Mouse (Mus musculus) urinary bladder, postnatal 14 days (tissue): ENCODE measurements around the gene Cth.
A peak's percentile ranks its signal among the peaks of the same experiment; 100 is the strongest.
"Not testable (repeated sequence)": the region's sequence is repeated elsewhere in the genome, so short reads cannot be mapped to it uniquely, and the experiment has no call there.

Source experiments
- DNase-seq: peaks from one replicate; pipeline ENCODE4 v3.0.0; 2021; ENCODE audit warnings: low spot score

Cth gene

DNA sequence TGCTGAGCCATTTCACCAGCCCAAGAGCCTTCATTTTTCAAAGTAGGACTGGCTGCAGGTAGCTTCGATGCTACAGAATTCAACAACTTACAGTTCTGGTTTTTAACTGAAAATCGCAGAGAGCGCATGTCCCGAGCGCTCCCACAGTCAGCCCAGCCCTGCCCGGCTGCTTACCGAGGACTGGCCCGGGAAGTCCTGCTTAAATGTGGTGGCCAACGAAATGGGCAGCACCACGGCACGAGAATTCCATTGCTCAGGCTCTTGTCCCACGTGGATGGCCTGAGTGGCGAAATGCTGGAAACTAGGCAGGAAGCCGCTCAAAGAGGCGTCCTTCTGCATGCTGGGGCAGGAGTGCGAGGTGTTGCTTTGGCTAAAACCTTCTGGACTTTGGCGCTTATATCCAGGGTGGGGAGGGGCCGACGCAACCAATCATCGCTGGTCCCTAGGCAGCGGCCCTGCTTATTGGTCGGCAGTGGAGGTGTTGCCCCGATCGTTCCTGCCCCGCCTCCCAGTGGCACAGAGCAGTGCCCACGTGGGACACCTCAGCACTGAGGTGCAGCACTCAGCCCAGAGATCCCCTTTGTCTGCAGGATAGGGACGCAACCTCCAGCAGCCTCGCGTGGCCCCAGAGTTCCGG, at the start of gene Cth:
Gene Cth (minus strand): TSS at position 386 of the 637 bp plus-strand sequence.
- DNase-seq: peak; percentile 91

DNA sequence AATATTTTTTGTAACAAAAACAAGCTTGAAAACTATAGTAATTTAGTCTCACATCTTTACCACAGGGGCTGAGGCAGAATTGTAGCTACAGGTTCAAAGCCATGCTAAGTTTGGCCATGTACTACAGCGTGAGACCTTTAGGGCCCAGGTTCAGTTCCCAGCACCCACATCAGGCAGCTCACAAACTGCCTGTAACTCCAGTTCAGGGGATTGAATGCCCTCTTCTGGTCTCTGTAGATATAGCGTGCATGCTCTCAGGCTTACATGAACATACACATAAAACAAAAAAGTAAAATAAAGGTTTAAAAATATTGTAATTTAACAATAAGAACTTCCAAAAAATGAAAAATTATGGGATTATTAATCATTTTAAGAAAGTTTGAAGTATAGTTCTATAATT, 48.4 kb upstream of the Cth start:
- no peak for DNase-seq

DNA sequence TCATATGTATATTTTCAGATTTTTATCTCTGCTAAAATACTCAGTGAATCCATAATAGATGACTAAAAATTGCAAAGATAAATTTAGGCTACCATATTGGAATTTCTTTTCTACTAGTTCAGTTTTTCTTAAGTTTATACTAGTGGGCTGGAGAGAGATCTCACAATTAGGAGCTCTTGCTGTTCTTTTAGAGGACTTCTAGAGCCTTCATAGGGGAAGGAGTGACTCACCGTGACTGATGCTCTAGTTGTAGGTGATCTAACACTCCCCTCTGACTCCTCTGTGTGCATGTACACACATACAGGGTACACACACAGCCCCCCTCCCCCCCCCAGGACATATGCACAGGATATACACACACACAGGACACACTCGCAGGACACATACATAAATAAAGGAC, 46.3 kb upstream of the Cth start:
- no peak for DNase-seq

DNA sequence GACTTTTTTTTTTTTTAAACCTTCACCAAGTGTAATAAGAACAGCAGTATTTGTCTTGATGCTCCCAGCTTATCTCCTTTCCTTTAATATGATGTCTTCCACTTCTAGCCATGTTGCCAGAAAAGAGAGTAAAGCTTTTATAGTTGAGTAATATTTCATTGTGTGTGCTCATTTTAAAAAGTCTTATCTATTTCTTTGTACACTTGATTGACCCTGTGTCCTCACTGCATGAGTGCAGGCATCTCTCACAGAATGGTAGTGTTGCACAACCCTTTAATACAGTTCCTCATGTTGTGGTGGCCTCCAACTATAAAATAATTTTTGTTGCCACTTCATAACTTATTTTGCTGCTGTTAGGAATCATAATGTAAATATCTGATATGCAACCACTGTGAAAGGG, 32.4 kb upstream of the Cth start:
- DNase-seq: no peak

DNA sequence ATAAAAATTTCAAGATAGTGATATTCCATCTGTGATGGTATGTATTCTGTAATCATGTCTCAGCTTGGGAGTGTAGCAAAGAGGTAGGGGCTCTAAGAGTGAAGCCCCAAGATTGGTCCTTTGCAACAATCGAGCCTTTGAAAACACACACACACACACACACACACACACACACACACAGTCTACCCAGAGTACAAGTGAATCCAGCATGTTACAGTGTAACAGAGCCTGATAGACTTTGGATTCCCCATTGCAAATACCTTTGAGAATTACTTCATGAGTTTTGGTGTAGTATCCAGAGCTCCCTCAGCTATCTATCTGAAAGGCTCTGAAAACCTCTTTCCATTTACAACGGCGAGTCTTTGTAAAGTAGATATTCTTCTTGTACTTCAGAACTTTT, 31.3 kb upstream of the Cth start:
- DNase-seq: no peak

DNA sequence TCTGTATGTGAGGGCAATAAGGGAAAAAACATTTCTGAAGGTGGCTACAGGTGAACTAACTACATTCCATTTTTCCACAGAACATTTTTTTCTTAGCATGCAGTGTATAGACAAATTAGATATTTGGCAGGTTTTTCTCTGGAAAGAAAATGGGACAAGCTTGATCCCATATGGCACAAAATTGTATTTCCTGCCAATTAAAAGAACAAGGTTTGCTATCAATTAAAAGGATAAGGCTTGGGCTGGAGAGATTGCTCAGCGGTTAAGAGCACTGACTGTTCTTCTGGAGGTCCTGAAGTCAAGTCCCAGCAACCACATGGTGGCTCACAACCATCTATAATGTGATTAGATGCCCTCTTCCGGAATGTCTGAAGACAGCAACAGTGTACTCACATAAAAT, 30.6 kb upstream of the Cth start:
- no peak for DNase-seq

DNA sequence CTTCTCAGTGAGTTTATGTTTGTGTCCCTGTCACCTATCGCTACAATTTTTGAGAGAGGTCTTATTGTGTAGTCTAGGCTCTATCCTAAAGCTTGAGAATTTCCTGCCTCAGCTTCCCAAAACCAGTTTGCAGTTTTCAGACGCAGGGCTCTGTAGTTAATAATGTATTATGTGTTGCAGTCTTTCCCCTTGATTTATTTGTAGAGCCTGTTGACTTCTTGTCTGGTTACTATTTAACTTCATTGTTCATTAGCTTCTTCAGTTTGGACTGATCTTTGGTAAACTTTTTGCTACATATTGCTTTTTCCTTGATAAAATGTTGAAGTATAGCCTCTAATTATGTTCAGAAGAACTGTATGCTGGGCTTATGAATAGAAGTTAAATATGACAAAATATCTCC, 27.8 kb upstream of the Cth start:
- no peak for DNase-seq

DNA sequence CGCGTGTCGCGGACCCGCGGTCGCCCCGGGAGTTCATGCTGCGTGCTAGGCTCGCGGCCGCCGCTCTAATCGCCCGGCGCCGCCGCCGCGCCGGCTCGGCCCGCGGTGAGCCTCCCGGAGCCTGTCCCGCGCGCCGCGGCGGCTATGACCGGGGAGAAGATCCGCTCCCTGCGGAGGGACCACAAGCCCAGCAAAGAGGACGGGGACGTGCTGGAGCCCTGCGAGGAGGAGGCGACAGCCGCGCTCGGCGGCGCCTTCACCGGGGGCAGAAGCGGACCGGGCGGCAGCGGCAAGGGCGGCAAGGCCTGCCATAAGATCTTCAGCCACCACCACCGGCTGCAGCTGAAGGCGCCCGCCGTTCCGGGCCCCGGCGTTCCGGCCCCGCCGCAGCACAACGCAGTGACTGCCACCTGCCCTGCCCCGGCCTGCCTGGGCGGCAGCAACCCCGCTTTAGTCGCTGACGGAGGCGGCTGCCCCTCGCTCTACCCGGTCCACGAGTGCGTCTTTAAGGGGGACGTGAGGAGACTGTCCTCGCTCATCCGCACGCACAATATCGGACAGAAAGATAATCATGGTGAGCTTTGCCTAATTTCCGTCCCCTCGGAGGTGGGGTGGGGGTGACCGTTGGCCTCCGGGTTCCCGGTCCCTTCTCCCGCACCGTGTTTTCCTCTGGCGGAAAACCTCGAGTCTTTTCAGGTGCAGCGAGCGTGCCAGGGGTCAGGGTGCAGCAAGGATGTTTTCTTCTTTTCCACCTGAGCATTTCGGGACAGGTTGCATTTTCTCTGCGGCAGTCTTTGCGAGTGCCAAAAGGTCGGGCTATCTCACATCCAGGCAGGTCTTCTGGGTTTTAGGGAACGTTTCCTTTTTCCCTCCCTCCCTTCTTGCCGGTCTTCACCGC, 22.8 kb upstream of the Cth start:
- DNase-seq: no peak

DNA sequence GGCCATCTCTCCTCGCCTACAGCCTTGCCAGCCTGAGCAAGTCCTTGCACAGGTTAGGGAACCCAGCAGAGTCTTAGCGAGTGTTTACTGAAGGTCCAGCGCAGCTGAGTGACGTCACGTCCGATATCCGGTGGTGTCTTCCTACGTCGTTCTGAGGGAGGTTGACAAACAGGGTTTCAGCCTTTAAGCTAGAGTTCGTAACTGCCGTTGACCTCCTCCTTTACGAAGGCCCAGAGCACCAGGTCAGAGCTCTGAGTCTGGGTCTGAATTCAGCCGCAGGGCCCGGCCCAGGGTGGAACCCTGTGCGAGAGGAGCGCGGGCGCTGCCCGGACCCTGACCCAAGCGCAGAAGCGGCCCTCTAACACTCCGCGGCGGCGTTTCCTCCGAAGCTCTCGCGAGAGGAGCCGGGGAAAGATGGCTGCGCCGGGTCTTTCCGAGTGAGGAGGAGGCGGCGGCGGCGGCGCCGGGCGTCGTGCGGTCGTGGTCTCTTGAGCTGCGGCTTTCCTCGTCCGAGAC, 22.0 kb upstream of the Cth start, which contains the start of gene Ankrd13c:
Gene Ankrd13c (plus strand): TSS at position 397 of the 516 bp plus-strand sequence.
- DNase-seq: peak; percentile 91

DNA sequence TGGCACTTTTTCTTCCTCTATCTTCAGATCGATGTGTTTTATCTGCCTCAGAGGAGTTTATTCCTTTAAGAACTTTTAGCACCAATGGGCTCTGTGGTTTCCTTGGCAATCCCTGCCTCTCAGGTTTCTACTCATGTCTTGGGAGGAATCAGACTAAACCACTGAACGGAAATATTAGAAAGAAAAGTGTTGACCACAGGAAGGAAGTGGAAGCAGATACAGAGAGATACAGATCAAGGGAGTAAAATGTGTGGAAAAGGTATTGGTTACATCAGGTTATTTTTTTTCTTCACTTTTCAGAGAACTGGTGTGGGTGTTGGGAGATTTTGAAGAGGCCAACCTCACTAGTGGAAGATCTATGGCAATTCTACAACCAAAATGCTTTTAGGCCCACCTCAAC, 13.7 kb upstream of the Cth start:
- no peak for DNase-seq

DNA sequence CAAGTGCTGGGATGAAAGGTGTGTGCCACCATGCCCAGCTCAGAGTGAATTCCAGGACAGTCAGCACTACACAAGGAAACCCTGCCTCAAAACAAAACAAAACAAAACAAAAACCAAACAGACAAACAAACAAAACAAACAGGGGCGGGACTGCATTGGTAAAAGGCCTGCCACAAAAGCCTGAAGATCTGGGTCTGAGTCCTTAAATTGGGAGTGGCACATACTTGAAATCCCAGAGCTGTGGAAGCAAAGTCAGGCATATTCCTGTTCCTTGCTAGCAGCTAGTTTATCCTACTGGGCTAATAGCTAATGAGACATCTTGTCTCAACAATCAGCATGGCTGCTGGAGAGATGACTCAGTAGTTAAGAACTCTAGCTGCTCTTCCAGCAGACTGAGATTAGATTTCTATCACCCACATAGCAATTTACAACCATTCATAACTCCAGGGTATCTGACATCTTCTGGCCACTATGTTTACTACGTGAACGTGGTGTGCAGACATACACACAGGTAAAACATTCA, 9.5 kb upstream of the Cth start:
- no peak for DNase-seq

DNA sequence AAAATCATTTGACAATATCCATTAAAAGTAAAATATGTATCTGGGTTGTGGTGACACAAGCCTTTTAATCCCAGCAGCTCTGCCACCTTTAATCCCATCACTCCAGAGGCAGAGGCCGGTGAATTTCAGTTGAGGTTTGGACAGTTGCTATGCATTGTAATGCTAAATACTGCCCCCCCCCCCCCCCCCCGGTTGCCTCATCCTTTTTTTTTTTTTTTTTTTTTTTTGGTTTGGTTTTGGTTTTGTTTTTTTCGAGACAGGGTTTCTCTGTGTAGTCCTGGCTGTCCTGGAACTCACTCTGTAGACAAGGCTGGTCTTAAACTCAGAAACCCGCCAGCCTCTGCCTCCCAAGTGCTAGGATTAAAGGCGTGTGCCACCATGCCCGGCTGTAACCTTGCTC, 8.3 kb upstream of the Cth start:
- not testable (repeated sequence) for DNase-seq

DNA sequence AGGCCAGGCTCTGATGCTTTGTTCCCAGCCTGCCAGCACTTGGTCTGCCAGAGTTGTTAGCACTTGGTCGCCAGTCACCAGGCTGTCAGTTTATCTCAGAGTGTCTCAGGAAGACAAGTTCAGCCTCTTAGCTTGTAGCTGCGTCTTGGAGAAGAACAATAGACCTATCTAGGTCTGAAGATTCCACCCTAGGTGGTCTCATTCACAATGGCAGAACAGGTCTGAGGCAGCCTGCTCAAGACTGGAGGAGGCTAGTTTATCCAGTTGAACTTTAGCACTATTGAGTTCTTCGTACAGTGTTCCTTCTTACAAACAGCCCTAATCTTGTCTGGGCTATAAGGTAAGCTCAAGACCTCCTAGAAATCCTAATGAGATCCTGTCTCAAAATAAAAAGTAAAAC, 7.2 kb upstream of the Cth start:
- no peak for DNase-seq

DNA sequence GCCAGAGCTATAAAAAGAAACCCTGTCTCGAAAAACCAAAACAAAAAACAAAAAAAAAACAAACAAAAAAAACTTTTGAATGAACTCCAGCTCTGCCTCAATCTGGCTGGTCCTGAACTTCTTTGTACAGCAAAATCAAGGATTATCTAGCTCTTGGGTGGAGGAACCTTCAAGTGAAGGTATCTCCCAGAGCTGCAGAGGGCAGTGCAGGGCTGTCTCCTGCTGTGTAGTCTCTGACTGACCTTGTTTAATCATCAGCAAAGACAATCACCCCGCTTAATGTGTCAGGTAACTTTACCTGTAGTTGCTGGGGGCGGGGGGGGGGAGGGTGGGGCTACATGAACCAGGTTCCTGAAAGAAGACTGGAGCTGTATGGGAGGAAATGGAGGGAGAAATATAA, 6.7 kb upstream of the Cth start:
- no peak for DNase-seq

DNA sequence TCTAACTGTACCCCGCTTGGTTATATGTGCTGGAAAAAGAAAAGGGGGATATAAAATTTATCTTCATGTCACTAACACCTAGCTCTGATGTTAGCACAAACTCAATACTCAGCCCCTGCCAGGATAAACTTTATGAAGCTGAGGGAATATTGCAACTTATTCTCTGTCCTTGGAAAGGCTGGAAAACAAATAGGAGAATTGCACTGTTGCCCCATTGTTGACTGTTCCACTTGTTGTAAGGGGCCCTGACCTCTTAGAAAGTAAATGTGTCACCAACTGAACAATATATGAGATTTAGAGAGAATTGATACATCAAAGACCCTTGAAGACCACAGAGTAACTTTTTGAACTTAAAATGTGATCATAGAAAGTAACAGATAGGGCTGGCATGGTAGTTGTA, 4.5 kb upstream of the Cth start:
- no peak for DNase-seq

DNA sequence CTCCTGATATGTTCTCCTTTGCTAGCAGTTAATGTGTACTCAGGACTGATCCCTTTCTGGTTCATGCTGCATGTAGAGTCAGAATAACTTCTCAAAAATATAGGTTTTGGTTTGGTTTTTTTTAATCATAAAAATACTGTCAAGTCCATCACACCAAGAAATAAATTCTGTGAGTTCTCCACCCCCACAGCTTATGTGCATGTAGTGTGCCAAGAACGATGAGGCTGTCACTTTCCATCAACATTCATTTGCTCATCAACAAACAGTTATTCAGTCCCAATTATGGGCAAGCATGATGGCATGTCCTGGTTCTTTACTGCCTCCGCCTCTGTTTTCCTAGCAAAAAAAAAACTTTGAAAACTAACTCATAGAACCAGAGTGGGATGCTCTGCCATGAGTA, 3.9 kb upstream of the Cth start:
- no peak for DNase-seq

DNA sequence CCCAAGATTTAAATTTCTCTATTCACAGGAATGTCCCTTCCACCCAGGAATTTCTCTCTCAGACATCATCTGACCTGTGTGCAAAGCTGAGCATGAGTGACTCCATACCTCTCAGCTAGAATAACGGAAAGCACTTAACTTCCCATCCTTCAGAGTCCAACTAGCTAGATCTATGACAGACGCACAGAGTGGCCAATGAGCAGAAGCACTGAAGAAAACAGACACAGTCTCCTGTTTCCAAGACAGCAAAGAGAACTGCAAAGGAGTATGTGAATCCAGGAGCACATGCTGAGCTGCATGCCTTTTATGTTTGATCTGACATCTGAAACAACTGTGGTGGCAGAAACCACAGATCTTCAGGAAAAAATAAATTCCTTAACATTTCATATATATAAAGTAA, 1.9 kb upstream of the Cth start:
- DNase-seq: no peak

DNA sequence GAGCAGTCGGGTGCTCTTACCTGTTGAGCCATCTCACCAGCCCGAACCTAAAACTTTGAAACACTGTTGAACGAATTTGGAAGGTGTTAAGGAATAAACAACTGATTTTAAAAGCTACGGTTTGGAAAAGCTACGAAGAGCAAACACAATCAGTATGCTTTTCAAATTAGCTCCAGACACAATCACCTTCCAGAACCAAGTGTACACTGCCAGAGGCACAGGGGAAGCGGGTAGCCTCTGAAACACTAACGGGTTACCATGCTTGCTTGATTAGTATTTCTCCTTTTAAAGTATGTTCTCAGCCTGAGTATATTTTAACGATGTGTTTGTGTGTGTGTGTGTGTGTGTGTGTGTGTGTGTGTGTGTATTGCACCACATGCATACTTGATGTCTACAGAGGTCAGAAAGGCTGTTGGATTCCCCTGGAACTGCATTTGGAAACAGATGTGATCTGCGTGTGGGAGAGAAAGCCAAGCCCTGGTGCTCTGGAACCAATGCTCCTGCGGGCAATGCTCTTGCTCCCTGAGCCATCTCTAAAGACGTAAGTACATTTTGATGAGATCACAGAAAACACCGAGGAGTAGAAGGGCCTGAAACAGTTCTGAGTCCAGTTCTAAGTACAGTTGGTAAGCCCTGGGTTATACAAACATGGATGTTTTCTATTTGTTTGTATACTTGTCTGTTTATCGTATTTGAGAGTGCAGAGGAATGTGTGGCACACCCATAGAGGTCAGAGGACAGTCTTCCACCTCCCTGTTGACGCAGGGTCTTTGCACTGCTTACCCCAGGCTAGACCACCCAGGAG, 1.0 kb upstream of the Cth start:
- no peak for DNase-seq

DNA sequence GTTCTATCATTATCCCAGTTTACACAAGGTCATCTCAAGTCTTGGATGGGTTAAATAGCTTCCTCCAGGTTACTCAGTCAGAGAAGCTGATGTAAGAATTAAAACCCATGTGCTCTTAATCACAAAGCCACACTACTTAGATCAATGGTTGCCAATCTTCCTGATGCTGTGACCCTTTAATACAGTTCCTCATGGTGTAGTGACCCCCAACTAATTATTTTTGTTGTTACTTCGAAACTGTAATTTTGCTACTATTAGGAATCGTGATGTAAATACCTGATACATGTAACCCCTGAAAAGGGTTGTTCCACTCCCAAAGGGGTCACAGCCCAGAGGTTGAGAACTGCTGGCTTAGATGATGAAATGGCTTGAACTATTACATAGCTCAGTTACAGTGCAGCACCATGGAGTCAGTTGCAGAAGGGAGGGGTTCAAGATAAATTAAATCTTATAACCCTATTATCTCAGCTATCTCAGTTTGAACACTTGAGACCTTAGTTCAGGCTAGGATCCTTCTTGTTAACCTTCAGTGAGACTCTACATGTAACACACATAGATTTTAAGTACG, 1.5 kb downstream of the Cth start:
- DNase-seq: no peak

DNA sequence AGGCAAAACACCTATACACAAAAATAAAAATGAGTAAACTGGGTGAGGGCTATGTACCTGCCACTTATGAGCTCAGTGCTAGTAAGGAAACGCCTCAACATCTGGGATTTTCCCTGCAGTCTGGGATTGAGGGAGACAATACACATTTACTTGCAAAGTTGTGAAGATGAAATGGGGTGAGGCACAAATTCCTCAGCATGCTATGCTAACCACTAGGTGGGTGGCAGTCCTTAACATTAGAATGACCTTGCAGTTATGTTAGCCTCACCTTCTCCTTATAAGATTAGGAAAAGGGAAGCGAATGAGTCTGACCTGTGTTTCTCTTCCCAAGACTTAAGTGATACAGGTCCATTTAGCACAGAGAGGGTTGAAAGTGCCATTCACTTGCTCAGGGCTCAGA, 3.5 kb downstream of the Cth start:
- no peak for DNase-seq

DNA sequence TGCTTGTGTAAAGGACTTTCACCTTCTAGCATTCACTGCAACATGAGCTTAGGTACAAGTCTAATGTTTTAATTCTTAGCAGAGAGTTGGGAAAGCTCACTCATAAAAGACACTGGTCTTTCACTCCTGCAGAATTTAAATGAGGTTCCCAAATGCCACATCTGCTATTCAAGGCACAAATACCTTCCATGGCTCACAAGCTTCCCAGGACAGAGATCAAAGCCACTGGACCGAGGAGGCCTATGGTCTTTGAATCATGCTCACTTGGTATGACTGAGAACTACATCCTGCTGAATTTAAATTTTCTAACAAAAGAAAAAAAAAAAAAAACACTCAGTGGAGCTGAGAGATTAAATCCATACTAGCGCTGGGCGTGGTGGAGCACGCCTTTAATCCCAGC, 8.5 kb downstream of the Cth start:
- DNase-seq: no peak

DNA sequence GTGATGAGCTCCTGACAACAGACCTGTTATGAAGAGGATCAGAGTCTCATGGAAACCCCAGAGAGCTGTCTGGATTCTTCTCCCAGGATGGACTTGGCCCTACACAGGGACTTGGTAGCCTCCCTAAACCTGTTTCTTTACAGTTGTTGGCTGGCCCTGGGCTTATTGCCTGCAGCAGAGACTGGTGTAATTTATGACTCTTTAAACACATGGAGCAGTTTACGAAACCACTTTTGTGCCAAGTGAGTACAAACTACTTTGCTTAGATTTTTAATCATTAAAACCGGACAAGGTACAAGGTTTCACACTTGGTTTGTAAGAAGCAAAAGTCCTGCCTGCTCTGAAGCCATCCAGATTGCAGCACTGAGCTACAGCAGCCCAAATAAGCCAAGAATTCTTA, 12.7 kb downstream of the Cth start:
- no peak for DNase-seq
